In the genomic region with DNA sequence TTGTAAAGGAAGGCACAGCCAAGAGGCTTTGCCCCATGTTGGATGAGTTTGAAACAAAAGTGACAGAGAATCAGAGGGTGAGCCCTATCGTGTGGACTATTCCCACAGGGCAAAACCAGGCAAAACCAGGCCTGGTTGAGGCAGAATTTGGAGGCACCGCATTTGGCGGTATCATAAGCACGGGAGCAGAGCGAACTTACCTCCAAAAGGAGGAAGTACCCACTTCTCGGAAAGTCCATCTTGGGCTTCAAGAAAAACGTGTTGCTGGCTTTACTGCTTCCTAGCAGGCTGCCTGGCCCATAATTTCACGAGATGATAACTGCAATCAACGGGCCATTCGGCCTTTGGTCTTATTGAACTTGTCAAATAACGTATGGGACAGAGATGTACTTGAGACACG, we compare ENCODE assay signal across 27 mouse cellular contexts. TPM values are rescaled to one million over a fixed set of nuclear protein-coding genes. Genes with fewer than 3 reads are reported as not detected.
DNase-seq lines count a peak whose midpoint lies in the region; ATAC-seq and TF ChIP-seq lines count a peak whose summit lies in the region.
"Had no signal": no experiment of that assay in that cellular context is flagged by ENCODE, and none has a peak within 500 bp of the region (broad histone marks: within the 10 kb centered on the region; RNA-seq: fewer than 3 reads in every experiment).

No protein-coding gene starts in this region.

- WGBS in intestine, embryonic 16.5 days: 68% methylated on average over 12 of the region's 12 CpGs
- WGBS in intestine, embryonic 15.5 days: 77% methylated on average over 12 of the region's 12 CpGs
- WGBS in intestine, postnatal 0 days: 50% methylated on average over 12 of the region's 12 CpGs
- 88% methylated on average over 12 of the region's 12 CpGs for WGBS in hindbrain, embryonic 14.5 days

- dilution Hi-C loops in CH12.LX (cut with MboI; ENCODE audit: extremely low pct_ligation_motif_present, extremely low pct_unique_long_range_greater_than_20kb, low sequenced_read_pairs): no loop called here

- no peaks in the 10 kb centered on the region for H3K9me3 ChIP-seq in intestine, embryonic 16.5 days (ENCODE audit: control insufficient read depth, low read length)
- no peaks in the 10 kb centered on the region for H3K9me3 ChIP-seq in intestine, embryonic 15.5 days
- no peaks in the 10 kb centered on the region for H3K9me3 ChIP-seq in CH12.LX (replicated peaks; ENCODE audit: low read length)
- H3K9me3 ChIP-seq in intestine, postnatal 0 days (ENCODE audit: control insufficient read depth): no peaks in the 10 kb centered on the region
- no peaks in the 10 kb centered on the region for H3K9me3 ChIP-seq in hindbrain, embryonic 14.5 days (ENCODE audit: control insufficient read depth, low read length)
- H3K9me3 ChIP-seq: embryonic facial prominence, embryonic 13.5 days; heart, embryonic 15.5 days; liver, embryonic 15.5 days; lung, embryonic 15.5 days; midbrain, embryonic 13.5 days; stomach, embryonic 15.5 days had no signal

- peak overlapping the region; percentile 2; the same call in 1 of the 2 replicates for H3K27ac ChIP-seq in intestine, embryonic 16.5 days (ENCODE audit: low read length)
- H3K27ac ChIP-seq in intestine, embryonic 15.5 days: no peak overlapping the region
- H3K27ac ChIP-seq in CH12.LX (ENCODE audit: insufficient read depth, low read depth): no peak overlapping the region
- peak overlapping the region; percentile 41 for H3K27ac ChIP-seq in intestine, postnatal 0 days (ENCODE audit: low read depth, low read length)
- no peak overlapping the region for H3K27ac ChIP-seq in hindbrain, embryonic 14.5 days
- H3K27ac ChIP-seq: embryonic facial prominence, embryonic 13.5 days; heart, embryonic 15.5 days; hindbrain, postnatal 0 days; liver, embryonic 15.5 days; lung, embryonic 15.5 days; midbrain, embryonic 13.5 days; stomach, embryonic 15.5 days had no signal

- H3K4me3 ChIP-seq in intestine, embryonic 16.5 days (ENCODE audit: low read length): no peak overlapping the region
- no peak overlapping the region for H3K4me3 ChIP-seq in intestine, embryonic 15.5 days (replicated peaks)
- H3K4me3 ChIP-seq in CH12.LX (replicated peaks in 1 of 3; ENCODE audit: low read depth in 2 of 3, low read length in 2 of 3, poor library complexity in 1 of 3): no peak overlapping the region
- no peak overlapping the region for H3K4me3 ChIP-seq in intestine, postnatal 0 days (ENCODE audit: low read depth, low read length)
- H3K4me3 ChIP-seq in hindbrain, embryonic 14.5 days (replicated peaks; ENCODE audit: low read length): no peak overlapping the region
- H3K4me3 ChIP-seq: embryonic facial prominence, embryonic 13.5 days; heart, embryonic 15.5 days; liver, embryonic 15.5 days; lung, embryonic 15.5 days; megakaryocyte, embryonic 14.5 days; midbrain, embryonic 13.5 days; stomach, embryonic 15.5 days had no signal

- TF ChIP-seq EP300 in CH12.LX (IDR thresholded peaks at IDR 0.05; ENCODE audit: low read length): no peak

- in situ Hi-C loops in CH12.LX (cut with MboI; ENCODE audit: low pct_ligation_motif_present, low pct_unique_long_range_greater_than_20kb, low sequenced_read_pairs): no loop called here

- no peak for TF ChIP-seq RAD21 in CH12.LX (IDR thresholded peaks at IDR 0.05; ENCODE audit: low read depth, low read length)

- no peak for TF ChIP-seq POLR2A in CH12.LX (IDR thresholded peaks at IDR 0.05; ENCODE audit: low read depth, low read length)

- ATAC-seq in intestine, embryonic 16.5 days: peak; percentile 44
- ATAC-seq in intestine, embryonic 15.5 days: no peak
- peak; percentile 42 for ATAC-seq in intestine, postnatal 0 days
- ATAC-seq in megakaryocyte progenitor cell, adult 5-6 weeks (replicated peaks; ENCODE audit: poor library complexity): peak; percentile 39; the same call in 1 of the 2 replicates
- ATAC-seq in hindbrain, embryonic 14.5 days (ENCODE audit: low FRiP score): no peak
- ATAC-seq: forebrain, postnatal 0 days; hindbrain, postnatal 0 days; midbrain, embryonic 13.5 days had no signal

- no peaks in the 10 kb centered on the region for H3K79me2 ChIP-seq in CH12.LX (replicated peaks; ENCODE audit: control insufficient read depth, extremely low read depth, insufficient read depth, poor library complexity, severe bottlenecking)

- peaks cover 4% of the 10 kb centered on the region; the same call in 1 of the 2 replicates for H3K4me1 ChIP-seq in intestine, embryonic 16.5 days (ENCODE audit: control insufficient read depth, insufficient read depth, low read length)
- H3K4me1 ChIP-seq in intestine, embryonic 15.5 days (replicated peaks): no peaks in the 10 kb centered on the region
- H3K4me1 ChIP-seq in CH12.LX (ENCODE audit: control insufficient read depth in 1 of 2, insufficient read depth in 2 of 2): peaks cover 4 to 14% of the 10 kb centered on the region in 2 experiments; a peak in 3 of 4 replicates
- 0 out of 2 replicates have a peak, but pooled peaks cover 7% of the 10 kb centered on the region for H3K4me1 ChIP-seq in intestine, postnatal 0 days (replicated peaks; ENCODE audit: control insufficient read depth, insufficient read depth, low read length)
- no peaks in the 10 kb centered on the region for H3K4me1 ChIP-seq in hindbrain, embryonic 14.5 days (replicated peaks; ENCODE audit: control insufficient read depth, insufficient read depth, low read length)
- H3K4me1 ChIP-seq: embryonic facial prominence, embryonic 13.5 days; heart, embryonic 15.5 days; liver, embryonic 15.5 days; lung, embryonic 15.5 days; megakaryocyte, embryonic 14.5 days; midbrain, embryonic 13.5 days; stomach, embryonic 15.5 days had no signal

- no peaks in the 10 kb centered on the region for H3K27me3 ChIP-seq in intestine, embryonic 16.5 days (replicated peaks; ENCODE audit: control insufficient read depth, insufficient read depth, low read length)
- H3K27me3 ChIP-seq in intestine, embryonic 15.5 days (replicated peaks): no peaks in the 10 kb centered on the region
- H3K27me3 ChIP-seq in CH12.LX (replicated peaks): no peaks in the 10 kb centered on the region
- no peaks in the 10 kb centered on the region for H3K27me3 ChIP-seq in intestine, postnatal 0 days (replicated peaks; ENCODE audit: control insufficient read depth, insufficient read depth, low read length)
- no peaks in the 10 kb centered on the region for H3K27me3 ChIP-seq in hindbrain, embryonic 14.5 days (ENCODE audit: control insufficient read depth, insufficient read depth, low read length)
- H3K27me3 ChIP-seq: embryonic facial prominence, embryonic 13.5 days; heart, embryonic 15.5 days; liver, embryonic 15.5 days; lung, embryonic 15.5 days; midbrain, embryonic 13.5 days; stomach, embryonic 15.5 days had no signal

- TF ChIP-seq CTCF in CH12.LX (conservative IDR thresholded peaks at IDR 0.05 in 1 of 2, IDR thresholded peaks at IDR 0.05 in 1 of 2; ENCODE audit: low read depth in 2 of 2, low read length in 2 of 2): no peak
- no peak for TF ChIP-seq CTCF in intestine, postnatal 0 days (IDR thresholded peaks at IDR 0.05; ENCODE audit: low read depth)

- no peaks in the 10 kb centered on the region for H3K36me3 ChIP-seq in intestine, embryonic 16.5 days (ENCODE audit: control insufficient read depth, insufficient read depth, low read length)
- no peaks in the 10 kb centered on the region for H3K36me3 ChIP-seq in intestine, embryonic 15.5 days
- no peaks in the 10 kb centered on the region for H3K36me3 ChIP-seq in CH12.LX (replicated peaks in 1 of 2; ENCODE audit: control insufficient read depth in 1 of 2, insufficient read depth in 1 of 2, low read length in 1 of 2)
- no peaks in the 10 kb centered on the region for H3K36me3 ChIP-seq in intestine, postnatal 0 days (ENCODE audit: control insufficient read depth, insufficient read depth)
- H3K36me3 ChIP-seq in hindbrain, embryonic 14.5 days (replicated peaks; ENCODE audit: control insufficient read depth, insufficient read depth): no peaks in the 10 kb centered on the region
- H3K36me3 ChIP-seq: embryonic facial prominence, embryonic 13.5 days; heart, embryonic 15.5 days; liver, embryonic 15.5 days; lung, embryonic 15.5 days; midbrain, embryonic 13.5 days; stomach, embryonic 15.5 days had no signal

- peak; percentile 45 for DNase-seq in CH12.LX (ENCODE audit: extremely low read depth)
- DNase-seq in hindbrain, embryonic 14.5 days (ENCODE audit: low spot score): no peak
- DNase-seq in cerebellum, adult 8-10 months: no peak
- DNase-seq in layer of hippocampus, postnatal 14 days (ENCODE audit: low spot score in 2 of 2): no peak
- DNase-seq: adrenal gland, postnatal 14 days; cerebellum, adult 11 months; cerebellum, adult 9-11 months; embryo, embryonic 11 days; forebrain, postnatal 0 days; kidney, adult 11 months; kidney, postnatal 14 days; layer of hippocampus, postnatal 36 days; left cerebral cortex, postnatal 4 days; liver; thymus, postnatal 25 days had no signal

- H3K4me2 ChIP-seq in intestine, embryonic 16.5 days (ENCODE audit: low read depth, low read length): no peak overlapping the region
- no peak overlapping the region for H3K4me2 ChIP-seq in intestine, embryonic 15.5 days (replicated peaks)
- no peak overlapping the region for H3K4me2 ChIP-seq in CH12.LX (ENCODE audit: insufficient read depth, low read depth, poor library complexity, severe bottlenecking)
- no peak overlapping the region for H3K4me2 ChIP-seq in intestine, postnatal 0 days (replicated peaks; ENCODE audit: low read depth)
- H3K4me2 ChIP-seq in hindbrain, embryonic 14.5 days (replicated peaks): no peak overlapping the region
- H3K4me2 ChIP-seq: embryonic facial prominence, embryonic 13.5 days; heart, embryonic 15.5 days; liver, embryonic 15.5 days; lung, embryonic 15.5 days; midbrain, embryonic 13.5 days; stomach, embryonic 15.5 days had no signal

- H3K9ac ChIP-seq in intestine, embryonic 16.5 days (ENCODE audit: low read depth, low read length): no peak overlapping the region
- no peak overlapping the region for H3K9ac ChIP-seq in intestine, embryonic 15.5 days
- no peak overlapping the region for H3K9ac ChIP-seq in CH12.LX (ENCODE audit: insufficient read depth, low read depth)
- no peak overlapping the region for H3K9ac ChIP-seq in intestine, postnatal 0 days (ENCODE audit: low read depth, low read length)
- no peak overlapping the region for H3K9ac ChIP-seq in hindbrain, embryonic 14.5 days
- H3K9ac ChIP-seq: embryonic facial prominence, embryonic 13.5 days; forebrain, postnatal 0 days; heart, embryonic 15.5 days; liver, embryonic 15.5 days; lung, embryonic 15.5 days; midbrain, embryonic 13.5 days; stomach, embryonic 15.5 days had no signal

RNA-seq across cellular contexts. Expression of a gene that starts 22.6 kb away (rescaled TPM):
- polyA plus RNA-seq in intestine, embryonic 16.5 days (2015; fragmentation: Nextera tagmentation; extraction: Ambion mirVana): 16.2 and 18.5 TPM in 2 replicates
- polyA plus RNA-seq in intestine, embryonic 15.5 days (2015; fragmentation: Nextera tagmentation; extraction: Ambion mirVana): 11.1 and 13.1 TPM in 2 replicates
- total RNA-seq in CH12.LX (2012; rRNA removed) (10.4 and 10.8 TPM in 2 replicates), CH12.LX (2014; rRNA removed) (11.9 and 12.1 TPM in 2 replicates)
- polyA plus RNA-seq in CH12.LX (2012; ENCODE audit: insufficient read length, low read depth): 10.8 and 11.4 TPM in 2 replicates
- 10.6 and 11.4 TPM in 2 replicates for polyA plus RNA-seq in intestine, postnatal 0 days (2015; fragmentation: Nextera tagmentation; extraction: Ambion mirVana)
- total RNA-seq in megakaryocyte progenitor cell, adult 5-6 weeks (2015): 13.4 and 15.3 TPM in 2 replicates
- total RNA-seq in megakaryocyte progenitor cell, adult 5-6 weeks (2017): 22.7 and 25.9 TPM in 2 replicates
- 17.1 and 17.5 TPM in 2 replicates for polyA plus RNA-seq in hindbrain, embryonic 14.5 days (2014; fragmentation: Nextera tagmentation; extraction: Ambion mirVana)
- total RNA-seq in layer of hippocampus, postnatal 14 days (2021): 10 to 100 TPM; 22.8 to 22.9 TPM

RNA-seq across cellular contexts. Expression of a gene that starts 38.1 kb away (rescaled TPM):
- polyA plus RNA-seq in intestine, embryonic 16.5 days (2015; fragmentation: Nextera tagmentation; extraction: Ambion mirVana): 345 and 360 TPM in 2 replicates
- 339 and 371 TPM in 2 replicates for polyA plus RNA-seq in intestine, embryonic 15.5 days (2015; fragmentation: Nextera tagmentation; extraction: Ambion mirVana)
- total RNA-seq in CH12.LX (2012; rRNA removed) (77.7 and 91.7 TPM in 2 replicates), CH12.LX (2014; rRNA removed) (105 and 117 TPM in 2 replicates)
- polyA plus RNA-seq in CH12.LX (2012; ENCODE audit: insufficient read length, low read depth): 53.2 and 75.7 TPM in 2 replicates
- 429 and 451 TPM in 2 replicates for polyA plus RNA-seq in intestine, postnatal 0 days (2015; fragmentation: Nextera tagmentation; extraction: Ambion mirVana)
- total RNA-seq in megakaryocyte progenitor cell, adult 5-6 weeks (2015): 98.7 and 103 TPM in 2 replicates
- total RNA-seq in megakaryocyte progenitor cell, adult 5-6 weeks (2017): 150 and 171 TPM in 2 replicates
- 146 and 147 TPM in 2 replicates for polyA plus RNA-seq in hindbrain, embryonic 14.5 days (2014; fragmentation: Nextera tagmentation; extraction: Ambion mirVana)
- 10 to 100 TPM; 42.9 to 49.7 TPM for total RNA-seq in layer of hippocampus, postnatal 14 days (2021)

Comparison
In these comparisons a context has a peak if more than half of its experiments do, and no peak if none do; other contexts are left out.
1. ATAC-seq: peak in intestine, embryonic 16.5 days (single experiment), intestine, postnatal 0 days (single experiment) and megakaryocyte progenitor cell, adult 5-6 weeks (single experiment); none in intestine, embryonic 15.5 days (single experiment) and hindbrain, embryonic 14.5 days (single experiment).
2. H3K27ac ChIP-seq: peak in intestine, embryonic 16.5 days (single experiment) and intestine, postnatal 0 days (single experiment); none in intestine, embryonic 15.5 days (single experiment), CH12.LX (single experiment) and hindbrain, embryonic 14.5 days (single experiment).